Mouse (Mus musculus) forebrain, embryonic 13.5 days (tissue): ENCODE data around the gene Tmem251. TPM values are rescaled to one million over a fixed set of nuclear protein-coding genes. Genes with fewer than 3 reads are reported as not detected.

Experiments used
- ATAC-seq: fragments of 200-750 bp; cut with Nextera tagmentation; 2 replicates; pipeline ENCODE4 v1.8.0; 2017
- H3K27ac ChIP-seq: fragments of 300-500 bp; sonication (generic); 2 replicates; pipeline ENCODE4 v1.5.1; 2015; ENCODE audit warnings: inconsistent platforms, mild to moderate bottlenecking, moderate library complexity
- H3K27me3 ChIP-seq: fragments of 300-500 bp; sonication (generic); 2 replicates; pipeline ENCODE4 v1.6.1; 2015; ENCODE audit warnings: mild to moderate bottlenecking, inconsistent platforms
- H3K36me3 ChIP-seq: fragments of 300-500 bp; sonication (generic); 2 replicates; pipeline ENCODE4 v1.6.1; 2015; ENCODE audit warnings: mild to moderate bottlenecking, inconsistent platforms; ENCODE audit not compliant: poor library complexity, severe bottlenecking
- H3K4me1 ChIP-seq: fragments of 300-500 bp; sonication (generic); 2 replicates; pipeline ENCODE4 v1.6.1; 2015; ENCODE audit warnings: inconsistent platforms
- H3K4me2 ChIP-seq: fragments of 300-500 bp; sonication (generic); 2 replicates; pipeline ENCODE4 v1.6.1; 2015; ENCODE audit warnings: inconsistent platforms, mild to moderate bottlenecking, moderate library complexity
- H3K4me3 ChIP-seq: fragments of 300-500 bp; sonication (generic); 2 replicates; pipeline ENCODE4 v1.5.1; 2015; ENCODE audit warnings: mild to moderate bottlenecking, inconsistent platforms
- H3K9ac ChIP-seq: fragments of 300-500 bp; sonication (generic); 2 replicates; pipeline ENCODE4 v1.6.1; 2015; ENCODE audit warnings: mild to moderate bottlenecking, inconsistent platforms
- H3K9me3 ChIP-seq: fragments of 300-500 bp; sonication (generic); replicated peaks from 2 replicates; pipeline ENCODE4 v1.6.1; 2016; ENCODE audit warnings: inconsistent platforms
- WGBS: fragments of 180-500 bp; shearing (Covaris S2); methylation state at CpG from one replicate; pipeline ENCODE4 v1.1.7; 2015; 5-methylcytosine and 5-hydroxymethylcytosine counted together
- polyA plus RNA-seq: library from polyadenylated mRNA; unstranded; fragments of >200 nt; fragmentation: Nextera tagmentation; extraction: Ambion mirVana; gene quantifications from 2 replicates; pipeline ENCODE4 v1.2.1, GENCODE M21; 2015

Gene Tmem251
- polyA plus RNA-seq, 1 experiment from 2014 or later, result 12.4 TPM

GRCm38 (mm10) chr12:102740285-102740684, 3.3 kb upstream of the Tmem251 start:
- H3K9me3 ChIP-seq, result no peaks in the 10 kb centered on the region
- peaks cover 25% of the 10 kb centered on the region for H3K4me1 ChIP-seq
- H3K4me3 ChIP-seq, result no peak overlapping the region
- H3K36me3 ChIP-seq, result 0 out of 2 replicates have a peak, but pooled peaks cover 4% of the 10 kb centered on the region
- H3K9ac ChIP-seq, result no peak overlapping the region
- no peak for ATAC-seq
- no peak overlapping the region for H3K4me2 ChIP-seq
- WGBS, result 70% methylated on average over 3 of the region's 3 CpGs
- H3K27ac ChIP-seq, result no peak overlapping the region
- H3K27me3 ChIP-seq, result no peaks in the 10 kb centered on the region

GRCm38 (mm10) chr12:102742056-102742455, 1.5 kb upstream of the Tmem251 start:
- Histone ChIP-seq H3K27me3 (no peaks in the 10 kb centered on the region), H3K4me3 (no peak overlapping the region), H3K27ac (no peak overlapping the region), H3K4me2 (peak overlapping the region; percentile 87; the same call in 1 of the 2 replicates), H3K4me1 (peaks cover 25% of the 10 kb centered on the region), H3K9me3 (no peaks in the 10 kb centered on the region), H3K36me3 (peaks cover 12% of the 10 kb centered on the region), H3K9ac (peak overlapping the region; percentile 95)
- whole genome bisulfite sequencing, result 89% methylated on average over 7 of the region's 7 CpGs
- no peak for ATAC-seq

GRCm38 (mm10) chr12:102743036-102743588, 450 bp upstream of the Tmem251 start:
- Histone ChIP-seq H3K27me3 (no peaks in the 10 kb centered on the region), H3K4me3 (peak overlapping the region; percentile 88), H3K27ac (peak overlapping the region; percentile 93), H3K9ac (peak overlapping the region; percentile 95), H3K4me2 (peak overlapping the region; percentile 87), H3K36me3 (peaks cover 18% of the 10 kb centered on the region), H3K9me3 (no peaks in the 10 kb centered on the region), H3K4me1 (peaks cover 25% of the 10 kb centered on the region)
- ATAC-seq, result peak; percentile 71
- under 1% methylated on average over 33 of the region's 33 CpGs for WGBS

GRCm38 (mm10) chr12:102744839-102745238, 1.3 kb downstream of the Tmem251 start:
- Histone ChIP-seq H3K4me3 (peak overlapping the region; percentile 88; the same call in 1 of the 2 replicates), H3K27me3 (no peaks in the 10 kb centered on the region), H3K9ac (no peak overlapping the region), H3K36me3 (peaks cover 31% of the 10 kb centered on the region), H3K9me3 (no peaks in the 10 kb centered on the region), H3K4me1 (peaks cover 25% of the 10 kb centered on the region), H3K27ac (no peak overlapping the region), H3K4me2 (peak overlapping the region; percentile 87)
- 59% methylated on average over 6 of the region's 6 CpGs for WGBS
- no peak for ATAC-seq

- H3K9me3 ChIP-seq, result no peaks in the 10 kb centered on the region
- ATAC-seq, result no peak
- H3K27ac ChIP-seq, result no peak overlapping the region
- 89% methylated on average over 3 of the region's 3 CpGs for WGBS
- peaks cover 26% of the 10 kb centered on the region for H3K36me3 ChIP-seq
- H3K4me3 ChIP-seq, result no peak overlapping the region
- H3K9ac ChIP-seq, result no peak overlapping the region
- no peaks in the 10 kb centered on the region for H3K27me3 ChIP-seq
- no peak overlapping the region for H3K4me2 ChIP-seq
- H3K4me1 ChIP-seq, result peaks cover 11% of the 10 kb centered on the region
Observed at GRCm38 (mm10) chr12:102748256-102748655, 4.7 kb downstream of the Tmem251 start.

- H3K4me2 ChIP-seq, result peak overlapping the region; percentile 75
- H3K36me3 ChIP-seq, result peaks cover 7% of the 10 kb centered on the region; the same call in 1 of the 2 replicates
- H3K27me3 ChIP-seq, result no peaks in the 10 kb centered on the region
- no peak for ATAC-seq
- peak overlapping the region; percentile 89 for H3K4me3 ChIP-seq
- H3K27ac ChIP-seq, result no peak overlapping the region
- 88% methylated on average over 7 of the region's 7 CpGs for WGBS
- H3K9ac ChIP-seq, result 0 out of 2 replicates have a peak overlapping the region, but pooled peaks have one; percentile 73
- H3K9me3 ChIP-seq, result no peaks in the 10 kb centered on the region
- peaks cover 33% of the 10 kb centered on the region for H3K4me1 ChIP-seq
Observed at GRCm38 (mm10) chr12:102756304-102756703, 12.7 kb downstream of the Tmem251 start.

GRCm38 (mm10) chr12:102757055-102757688, 13.6 kb downstream of the Tmem251 start:
- ATAC-seq, result no peak; the same call in 1 of the 2 replicates
- Histone ChIP-seq H3K4me1 (peaks cover 33% of the 10 kb centered on the region), H3K9ac (peak overlapping the region; percentile 73), H3K27ac (peak overlapping the region; percentile 86), H3K36me3 (peaks cover 8% of the 10 kb centered on the region), H3K4me3 (peak overlapping the region; percentile 89), H3K9me3 (no peaks in the 10 kb centered on the region), H3K4me2 (peak overlapping the region; percentile 75), H3K27me3 (no peaks in the 10 kb centered on the region)
- WGBS, result 1% methylated on average over 46 of the region's 46 CpGs

GRCm38 (mm10) chr12:102757689-102758402, 14.3 kb downstream of the Tmem251 start, which contains the start of the genes Gm28051, Gon7 and Ubr7:
Gene Gm28051, minus strand, starts transcription at chr12:102757765.
Gene Gon7, minus strand, starts transcription at chr12:102757803.
Gene Ubr7, plus strand, starts transcription at chr12:102757967.
- Histone ChIP-seq H3K9ac (peak within 1 kb of the TSS; percentile 91), H3K36me3 (peaks cover 14% of the 10 kb centered on the region), H3K4me3 (peak within 1 kb of the TSS; percentile 89), H3K4me1 (peaks cover 33% of the 10 kb centered on the region), H3K27ac (peak within 1 kb of the TSS; percentile 86), H3K9me3 (no peaks in the 10 kb centered on the region), H3K4me2 (peak within 1 kb of the TSS; percentile 92), H3K27me3 (no peaks in the 10 kb centered on the region)
- peak; percentile 98 for ATAC-seq
- under 1% methylated on average over 73 of the region's 73 CpGs for WGBS

GRCm38 (mm10) chr12:102758403-102758756, 14.8 kb downstream of the Tmem251 start, which contains the start of gene Gm20604:
Gene Gm20604, minus strand, starts transcription at chr12:102758672.
- peak within 1 kb of the TSS; percentile 91 for H3K9ac ChIP-seq
- peaks cover 15% of the 10 kb centered on the region for H3K36me3 ChIP-seq
- no peak for ATAC-seq
- peaks cover 33% of the 10 kb centered on the region for H3K4me1 ChIP-seq
- H3K4me3 ChIP-seq, result peak within 1 kb of the TSS; percentile 89
- no peaks in the 10 kb centered on the region for H3K9me3 ChIP-seq
- peak within 1 kb of the TSS; percentile 92 for H3K4me2 ChIP-seq
- H3K27ac ChIP-seq, result peak within 1 kb of the TSS; percentile 86
- WGBS, result under 1% methylated on average over 10 of the region's 10 CpGs
- H3K27me3 ChIP-seq, result no peaks in the 10 kb centered on the region

- Histone ChIP-seq H3K9ac (peak overlapping the region; percentile 91), H3K4me1 (peaks cover 33% of the 10 kb centered on the region), H3K27ac (no peak overlapping the region), H3K4me2 (peak overlapping the region; percentile 92), H3K27me3 (no peaks in the 10 kb centered on the region), H3K9me3 (no peaks in the 10 kb centered on the region), H3K4me3 (peak overlapping the region; percentile 89), H3K36me3 (peaks cover 15% of the 10 kb centered on the region)
- under 1% methylated on average over 5 of the region's 5 CpGs for WGBS
- ATAC-seq, result no peak
Observed at GRCm38 (mm10) chr12:102758936-102759335, 15.4 kb downstream of the Tmem251 start.

- ATAC-seq, result no peak
- no peak overlapping the region for H3K4me3 ChIP-seq
- H3K36me3 ChIP-seq, result peaks cover 32% of the 10 kb centered on the region
- H3K9ac ChIP-seq, result no peak overlapping the region
- no peak overlapping the region for H3K4me2 ChIP-seq
- peaks cover 22% of the 10 kb centered on the region for H3K4me1 ChIP-seq
- H3K27me3 ChIP-seq, result no peaks in the 10 kb centered on the region
- no peak overlapping the region for H3K27ac ChIP-seq
- 88% methylated on average over 3 of the region's 3 CpGs for WGBS
- no peaks in the 10 kb centered on the region for H3K9me3 ChIP-seq
Observed at GRCm38 (mm10) chr12:102761668-102762067, 18.1 kb downstream of the Tmem251 start.

GRCm38 (mm10) chr12:102763696-102764095, 20.1 kb downstream of the Tmem251 start:
- Histone ChIP-seq H3K27ac (no peak overlapping the region), H3K4me3 (no peak overlapping the region), H3K9ac (no peak overlapping the region), H3K27me3 (no peaks in the 10 kb centered on the region), H3K9me3 (no peaks in the 10 kb centered on the region), H3K36me3 (peaks cover 50% of the 10 kb centered on the region), H3K4me2 (no peak overlapping the region), H3K4me1 (peaks cover 16% of the 10 kb centered on the region)
- no peak for ATAC-seq
